Mouse (Mus musculus) layer of hippocampus, postnatal 14 days (tissue): ENCODE results near the gene Gabpb1. TPM values are rescaled to one million over a fixed set of nuclear protein-coding genes. Genes with fewer than 3 reads are reported as not detected.
"Not testable (repeated sequence)": the region's sequence is repeated elsewhere in the genome, so short reads cannot be mapped to it uniquely, and the experiment has no call there.

Experiments
- DNase-seq, 2 experiments: peaks; one replicate each; pipeline ENCODE4 v3.0.0; 2021 to 2022; ENCODE audit warnings: low spot score in 2 of 2, mixed read lengths in 1 of 2
- total RNA-seq, 2 experiments: library from RNA; stranded (reverse); gene quantifications; 2 replicates each; pipeline ENCODE4 v1.2.3; 2021

The Gabpb1 gene
- total RNA-seq, 2 experiments from 2014 or later, result 20.1 to 20.2 TPM

- DNase-seq, result no peak
Observed at GRCm38 (mm10) chr2:126646461-126646860, 29.7 kb downstream of the Gabpb1 start.

GRCm38 (mm10) chr2:126644768-126645167, 31.4 kb downstream of the Gabpb1 start:
- no peak for DNase-seq

- DNase-seq, result no peak
Observed at GRCm38 (mm10) chr2:126640298-126640697, 35.8 kb downstream of the Gabpb1 start.

GRCm38 (mm10) chr2:126635939-126636823, 40.0 kb downstream of the Gabpb1 start:
- no peak for DNase-seq

GRCm38 (mm10) chr2:126633165-126633564, 43.0 kb downstream of the Gabpb1 start:
- no peak for DNase-seq

- no peak for DNase-seq
Observed at GRCm38 (mm10) chr2:126628455-126628995, 47.6 kb downstream of the Gabpb1 start.

GRCm38 (mm10) chr2:126623138-126623537, 53.0 kb downstream of the Gabpb1 start:
- DNase-seq, result no peak

- no peak for DNase-seq
Observed at GRCm38 (mm10) chr2:126622455-126622854, 53.7 kb downstream of the Gabpb1 start.

- no peak for DNase-seq
Observed at GRCm38 (mm10) chr2:126619249-126619704, 56.9 kb downstream of the Gabpb1 start, which contains the start of gene Hdc. Hdc (minus strand) TSS chr2:126619299.

GRCm38 (mm10) chr2:126618470-126619179, 57.5 kb downstream of the Gabpb1 start:
- DNase-seq, result no peak

- no peak for DNase-seq
Observed at GRCm38 (mm10) chr2:126615355-126615754, 60.8 kb downstream of the Gabpb1 start.

- DNase-seq, result not testable (repeated sequence)
Observed at GRCm38 (mm10) chr2:126609600-126609999, 66.5 kb downstream of the Gabpb1 start.

GRCm38 (mm10) chr2:126607553-126608203, 68.5 kb downstream of the Gabpb1 start:
- DNase-seq, result no peak

- DNase-seq, result no peak
Observed at GRCm38 (mm10) chr2:126606688-126607062, 69.5 kb downstream of the Gabpb1 start.

GRCm38 (mm10) chr2:126606061-126606687, 70.0 kb downstream of the Gabpb1 start:
- no peak for DNase-seq

- no peak for DNase-seq
Observed at GRCm38 (mm10) chr2:126601918-126602600, 74.1 kb downstream of the Gabpb1 start.

- DNase-seq, result no peak
Observed at GRCm38 (mm10) chr2:126600533-126600932, 75.6 kb downstream of the Gabpb1 start.

GRCm38 (mm10) chr2:126599005-126599404, 77.1 kb downstream of the Gabpb1 start:
- DNase-seq, result no peak

GRCm38 (mm10) chr2:126598359-126598758, 77.8 kb downstream of the Gabpb1 start:
- DNase-seq, result no peak
